Mouse (Mus musculus) CH12.LX (cell line): Measurements from ENCODE around the gene Vipr2.

Source experiments
- CTCF ChIP-seq, 2 experiments: IDR thresholded peaks in 1 of 2; conservative IDR thresholded peaks in 1 of 2; 2 replicates each; pipeline ENCODE4 v1.5.1; 2011 to 2012; ENCODE audit warnings: low read depth in 2 of 2, low read length in 2 of 2, improper control_type of control experiment in 1 of 2, inconsistent platforms in 1 of 2, mild to moderate bottlenecking in 1 of 2, moderate library complexity in 1 of 2
- JUND ChIP-seq: conservative IDR thresholded peaks from 2 replicates; pipeline ENCODE4 v1.6.1; 2011; ENCODE audit warnings: low read depth, low read length, improper control_type of control experiment
- TCF12 ChIP-seq: IDR thresholded peaks from 2 replicates; pipeline ENCODE4 v1.6.1; 2014; ENCODE audit warnings: low read depth, mild to moderate bottlenecking, inconsistent platforms, low read length, improper control_type of control experiment
- USF1 ChIP-seq: IDR thresholded peaks from 2 replicates; pipeline ENCODE4 v1.6.1; 2014; ENCODE audit warnings: low read depth, mild to moderate bottlenecking, inconsistent platforms, low read length, improper control_type of control experiment

DNA sequence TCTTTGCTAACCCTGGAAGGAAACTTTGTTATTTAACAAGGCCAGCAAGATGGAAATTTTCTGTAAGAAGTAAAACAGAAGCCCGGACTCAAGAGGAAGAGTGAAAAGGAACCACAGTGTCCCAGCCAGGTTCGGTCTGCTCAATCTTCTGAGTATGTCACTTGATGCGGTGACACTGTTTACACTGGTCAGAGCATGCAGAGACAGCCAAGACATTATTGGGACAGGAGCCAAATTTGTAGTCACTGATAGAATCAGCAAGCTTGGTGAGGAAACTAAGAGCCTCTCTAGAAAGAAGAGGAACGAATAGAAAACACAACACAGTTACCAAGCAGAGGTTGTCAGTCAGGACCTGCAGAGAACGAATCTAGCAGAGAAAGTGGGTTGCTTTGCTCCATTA lies 92.1 kb downstream of the Vipr2 start:
- TF ChIP-seq TCF12 (no peak), CTCF (conservative IDR thresholded peaks at IDR 0.05 in 1 of 2, IDR thresholded peaks at IDR 0.05 in 1 of 2; ENCODE audit: low read depth in 2 of 2, low read length in 2 of 2) (no peak), USF1 (no peak), JUND (no peak)
